Mouse (Mus musculus): Measurements from ENCODE around the gene Catsper1.

GRCm38 (mm10) chr19:5295736-5296075 is 39.8 kb upstream of the Catsper1 start:
- TF ChIP-seq POLR2A (IDR thresholded peaks at IDR 0.05; ENCODE audit: extremely low read depth, insufficient read depth, low read length) = no peak
- no peak for TF ChIP-seq CTCF (IDR thresholded peaks at IDR 0.05; ENCODE audit: low read depth, low read length)

Measured in liver, adult 2 months (tissue).